13 mouse cellular contexts compared by ENCODE assay signal in genomic region chr17:25925348-25925747, GRCm38 (mm10). TPM values are rescaled to one million over a fixed set of nuclear protein-coding genes. Genes with fewer than 3 reads are reported as not detected.
DNase-seq lines count a peak whose midpoint lies in the region; ATAC-seq and TF ChIP-seq lines count a peak whose summit lies in the region.
"Had no signal": no experiment of that assay in that cellular context is flagged by ENCODE, and none has a peak within 500 bp of the region (broad histone marks: within the 10 kb centered on the region; RNA-seq: fewer than 3 reads in every experiment).

No protein-coding gene starts in this region.

- ATAC-seq in monocyte, adult 5-6 weeks (replicated peaks; ENCODE audit: insufficient number of reproducible peaks, low FRiP score, low TSS enrichment, poor library complexity, severe bottlenecking) = no peak
- no peak for ATAC-seq in forebrain, embryonic 12.5 days (ENCODE audit: low FRiP score)
- ATAC-seq: intestine, embryonic 15.5 days had no signal

- H3K27me3 ChIP-seq in heart, adult 2 months (ENCODE audit: control insufficient read depth, insufficient read depth, low read length) = no peaks in the 10 kb centered on the region
- no peaks in the 10 kb centered on the region for H3K27me3 ChIP-seq in heart, embryonic 10.5 days (ENCODE audit: insufficient read depth, poor library complexity, severe bottlenecking)
- H3K27me3 ChIP-seq in MEL (ENCODE audit: control insufficient read depth in 1 of 2, insufficient read depth in 2 of 2, low read length in 2 of 2) = no peaks in the 10 kb centered on the region
- no peaks in the 10 kb centered on the region for H3K27me3 ChIP-seq in forebrain, embryonic 12.5 days
- H3K27me3 ChIP-seq: intestine, embryonic 15.5 days; limb, embryonic 15.5 days had no signal

- H3K4me1 ChIP-seq in heart, adult 2 months (ENCODE audit: control insufficient read depth, insufficient read depth, low read length) = no peaks in the 10 kb centered on the region
- peaks cover 5% of the 10 kb centered on the region; the same call in 1 of the 2 replicates for H3K4me1 ChIP-seq in heart, embryonic 10.5 days
- peaks cover 0 to 12% of the 10 kb centered on the region in 2 experiments; a peak in 2 of 4 replicates for H3K4me1 ChIP-seq in MEL (ENCODE audit: control insufficient read depth in 1 of 2, insufficient read depth in 2 of 2, low read length in 2 of 2)
- H3K4me1 ChIP-seq in cortical plate, adult 2 months (ENCODE audit: control insufficient read depth, insufficient read depth, low read length) = no peaks in the 10 kb centered on the region; the same call in 1 of the 2 replicates
- H3K4me1 ChIP-seq in forebrain, embryonic 12.5 days = peaks cover 6% of the 10 kb centered on the region

- no peak overlapping the region for H3K4me3 ChIP-seq in heart, adult 2 months
- H3K4me3 ChIP-seq in heart, embryonic 10.5 days = no peak overlapping the region
- no peak overlapping the region for H3K4me3 ChIP-seq in MEL (ENCODE audit: control insufficient read depth in 1 of 2, insufficient read depth in 1 of 2, low read depth in 2 of 2, low read length in 2 of 2)
- no peak overlapping the region for H3K4me3 ChIP-seq in cortical plate, adult 2 months (ENCODE audit: insufficient read depth, low read length)
- no peak overlapping the region for H3K4me3 ChIP-seq in layer of hippocampus, adult 2 months
- no peak overlapping the region for H3K4me3 ChIP-seq in forebrain, embryonic 12.5 days (replicated peaks)
- H3K4me3 ChIP-seq: intestine, embryonic 15.5 days; limb, embryonic 15.5 days had no signal

- no peak overlapping the region for H3K9ac ChIP-seq in heart, adult 2 months (ENCODE audit: low read depth, low read length)
- H3K9ac ChIP-seq in MEL (ENCODE audit: control insufficient read depth, low read depth, low read length, poor library complexity, severe bottlenecking) = no peak overlapping the region
- H3K9ac ChIP-seq in forebrain, embryonic 12.5 days = no peak overlapping the region
- H3K9ac ChIP-seq: intestine, embryonic 15.5 days; limb, embryonic 15.5 days had no signal

- peak overlapping the region; percentile 5; the same call in 1 of the 2 replicates for H3K27ac ChIP-seq in heart, adult 2 months
- H3K27ac ChIP-seq in heart, embryonic 10.5 days = no peak overlapping the region
- no peak overlapping the region for H3K27ac ChIP-seq in MEL (ENCODE audit: control insufficient read depth, low read depth, low read length)
- H3K27ac ChIP-seq in cortical plate, adult 2 months (ENCODE audit: insufficient read depth, low read length) = peak overlapping the region; percentile 91
- H3K27ac ChIP-seq in layer of hippocampus, adult 2 months = peak overlapping the region; percentile 86
- no peak overlapping the region for H3K27ac ChIP-seq in forebrain, embryonic 12.5 days
- H3K27ac ChIP-seq: intestine, embryonic 15.5 days; limb, embryonic 15.5 days had no signal

- no peaks in the 10 kb centered on the region for H3K36me3 ChIP-seq in heart, adult 2 months (ENCODE audit: control insufficient read depth, insufficient read depth, low read length)
- H3K36me3 ChIP-seq in heart, embryonic 10.5 days = peaks cover 50% of the 10 kb centered on the region
- peaks cover 8 to 11% of the 10 kb centered on the region in 2 experiments; a peak in 3 of 4 replicates for H3K36me3 ChIP-seq in MEL (ENCODE audit: control insufficient read depth in 1 of 2, insufficient read depth in 2 of 2, low read length in 2 of 2)
- H3K36me3 ChIP-seq in forebrain, embryonic 12.5 days (replicated peaks) = peaks cover 41% of the 10 kb centered on the region

- WGBS in heart, adult 2 months = 58% methylated on average over 2 of the region's 2 CpGs
- WGBS in heart, embryonic 10.5 days = 81% methylated on average over 2 of the region's 2 CpGs
- 58% methylated on average over 2 of the region's 2 CpGs for WGBS in forebrain, embryonic 12.5 days

- H3K79me2 ChIP-seq in heart, adult 2 months (replicated peaks; ENCODE audit: control insufficient read depth, insufficient read depth, low read length) = no peaks in the 10 kb centered on the region
- H3K79me2 ChIP-seq in MEL (ENCODE audit: control insufficient read depth, insufficient read depth, low read length, poor library complexity) = no peaks in the 10 kb centered on the region

- intact Hi-C loops in heart, adult 2 months (cut with DNase I) = no loop called here

- TF ChIP-seq CTCF in heart, adult 2 months (IDR thresholded peaks at IDR 0.05) = no peak
- TF ChIP-seq CTCF in MEL (IDR thresholded peaks at IDR 0.05 in 2 of 3, conservative IDR thresholded peaks at IDR 0.05 in 1 of 3; ENCODE audit: control insufficient read depth in 1 of 3, insufficient read depth in 1 of 3, low read depth in 2 of 3, low read length in 3 of 3, poor library complexity in 1 of 3, severe bottlenecking in 1 of 3) = no peak
- no peak for TF ChIP-seq CTCF in cortical plate, adult 2 months (IDR thresholded peaks at IDR 0.05; ENCODE audit: extremely low read depth, insufficient read depth, low read length)
- no peak for TF ChIP-seq CTCF in layer of hippocampus, adult 2 months (conservative IDR thresholded peaks at IDR 0.05)

- H3K9me3 ChIP-seq in heart, embryonic 10.5 days = no peaks in the 10 kb centered on the region
- H3K9me3 ChIP-seq in MEL (replicated peaks; ENCODE audit: insufficient read depth, low read length) = no peaks in the 10 kb centered on the region
- H3K9me3 ChIP-seq in forebrain, embryonic 12.5 days = no peaks in the 10 kb centered on the region
- H3K9me3 ChIP-seq: intestine, embryonic 15.5 days; limb, embryonic 15.5 days had no signal

- no peak overlapping the region for H3K4me2 ChIP-seq in forebrain, embryonic 12.5 days
- H3K4me2 ChIP-seq: intestine, embryonic 15.5 days; limb, embryonic 15.5 days; midbrain, embryonic 11.5 days had no signal

- TF ChIP-seq RAD21 in MEL (IDR thresholded peaks at IDR 0.05; ENCODE audit: low read depth, low read length) = no peak

- TF ChIP-seq POLR2A in heart, adult 2 months (IDR thresholded peaks at IDR 0.05; ENCODE audit: insufficient read depth, low read depth, low read length) = no peak
- no peak for TF ChIP-seq POLR2A in MEL (IDR thresholded peaks at IDR 0.05; ENCODE audit: control insufficient read depth in 1 of 2, insufficient read depth in 1 of 2, low read depth in 1 of 2, low read length in 2 of 2, poor library complexity in 1 of 2)
- no peak for TF ChIP-seq POLR2A in cortical plate, adult 2 months (IDR thresholded peaks at IDR 0.05; ENCODE audit: extremely low read depth, insufficient read depth, low read length)

- TF ChIP-seq EP300 in heart, adult 2 months (IDR thresholded peaks at IDR 0.05; ENCODE audit: insufficient read depth, low read depth, low read length) = peak; percentile 90
- TF ChIP-seq EP300 in MEL (IDR thresholded peaks at IDR 0.05; ENCODE audit: low read depth in 1 of 2, low read length in 2 of 2) = no peak

- DNase-seq in heart, adult 2 months = peak; percentile 54 to 77
- DNase-seq in heart, embryonic 10.5 days (ENCODE audit: low spot score) = no peak
- no peak for DNase-seq in MEL (ENCODE audit: low read depth, low spot score)
- peak; percentile 43 to 59 for DNase-seq in layer of hippocampus, adult 2 months (ENCODE audit: low spot score in 2 of 2)
- no peak for DNase-seq in kidney, adult 8-10 months
- DNase-seq: thymus, adult 18-20 months had no signal

RNA-seq across cellular contexts. Expression of gene Rab40c, which starts 5.8 kb away (rescaled TPM):
- total RNA-seq in heart, adult 2 months (2021) = 10 to 100 TPM; 15.2 to 17.6 TPM
- 20.5 and 33.8 TPM in 2 replicates for polyA plus RNA-seq in heart, adult 2 months (2012; rRNA removed)
- polyA plus RNA-seq in heart, embryonic 10.5 days (2016; fragmentation: Nextera tagmentation; extraction: Ambion mirVana) = 22.2 and 24.4 TPM in 2 replicates
- total RNA-seq in MEL (2012; rRNA removed) = 3.7 and 4.8 TPM in 2 replicates
- 10 to 100 TPM in 1 of 2 experiments, not detected in 1; 23.2 TPM for polyA plus RNA-seq in MEL (2012; ENCODE audit: insufficient read depth in 1 of 2, insufficient read length in 2 of 2, low read depth in 1 of 2, low replicate concordance in 2 of 2, missing spikeins in 1 of 2)
- 68.9 and 71.1 TPM in 2 replicates for polyA plus RNA-seq in cortical plate, adult 2 months (2012; rRNA removed)
- 10 to 100 TPM; 50.1 to 51.1 TPM for total RNA-seq in layer of hippocampus, adult 2 months (2021)
- total RNA-seq in monocyte, adult 5-6 weeks (2017) = 3.5 to 7.1 TPM (median 3.8 TPM) in 3 replicates
- 35.1 and 36.5 TPM in 2 replicates for polyA plus RNA-seq in forebrain, embryonic 12.5 days (2016; fragmentation: Nextera tagmentation; extraction: Ambion mirVana)

RNA-seq across cellular contexts. Expression of gene Pigq, which starts 19.4 kb away (rescaled TPM):
- 10 to 100 TPM; 40.8 to 48.7 TPM for total RNA-seq in heart, adult 2 months (2021)
- polyA plus RNA-seq in heart, adult 2 months (2012; rRNA removed) = 74.7 and 115 TPM in 2 replicates
- 71.8 and 90.0 TPM in 2 replicates for polyA plus RNA-seq in heart, embryonic 10.5 days (2016; fragmentation: Nextera tagmentation; extraction: Ambion mirVana)
- 50.7 and 67.8 TPM in 2 replicates for total RNA-seq in MEL (2012; rRNA removed)
- 100 to 1,000 TPM; 193 to 825 TPM for polyA plus RNA-seq in MEL (2012; ENCODE audit: insufficient read depth in 1 of 2, insufficient read length in 2 of 2, low read depth in 1 of 2, low replicate concordance in 2 of 2, missing spikeins in 1 of 2)
- polyA plus RNA-seq in cortical plate, adult 2 months (2012; rRNA removed) = 156 and 159 TPM in 2 replicates
- 100 to 1,000 TPM; 120 TPM for total RNA-seq in layer of hippocampus, adult 2 months (2021)
- total RNA-seq in monocyte, adult 5-6 weeks (2017) = 13.5 to 34.1 TPM (median 18.4 TPM) in 3 replicates
- polyA plus RNA-seq in forebrain, embryonic 12.5 days (2016; fragmentation: Nextera tagmentation; extraction: Ambion mirVana) = 51.4 and 53.0 TPM in 2 replicates

RNA-seq across cellular contexts. Expression of gene Nhlrc4, which starts 19.4 kb away (rescaled TPM):
- total RNA-seq in heart, adult 2 months (2021) = under 1 TPM; 0.10 to 0.30 TPM
- 0.15 and 2.8 TPM in 2 replicates for polyA plus RNA-seq in heart, adult 2 months (2012; rRNA removed)
- polyA plus RNA-seq in heart, embryonic 10.5 days (2016; fragmentation: Nextera tagmentation; extraction: Ambion mirVana) = 0.15 and 0.85 TPM in 2 replicates
- total RNA-seq in MEL (2012; rRNA removed) = 0.16 and 0.23 TPM in 2 replicates
- under 1 TPM in 1 of 2 experiments, not detected in 1; 0.19 TPM for polyA plus RNA-seq in MEL (2012; ENCODE audit: insufficient read depth in 1 of 2, insufficient read length in 2 of 2, low read depth in 1 of 2, low replicate concordance in 2 of 2, missing spikeins in 1 of 2)
- polyA plus RNA-seq in cortical plate, adult 2 months (2012; rRNA removed) = 1.1 and 1.9 TPM in 2 replicates
- total RNA-seq in layer of hippocampus, adult 2 months (2021) = 1 to 10 TPM; 1.3 to 1.5 TPM
- total RNA-seq in monocyte, adult 5-6 weeks (2017) = not detected in 3 replicates
- polyA plus RNA-seq in forebrain, embryonic 12.5 days (2016; fragmentation: Nextera tagmentation; extraction: Ambion mirVana) = 0.09 and 0.72 TPM in 2 replicates

RNA-seq across cellular contexts. Expression of gene A930017K11Rik, which starts 27.0 kb away (rescaled TPM):
- total RNA-seq in heart, adult 2 months (2021) = under 1 TPM; 0.27 to 0.37 TPM
- 0.44 and 0.61 TPM in 2 replicates for polyA plus RNA-seq in heart, adult 2 months (2012; rRNA removed)
- polyA plus RNA-seq in heart, embryonic 10.5 days (2016; fragmentation: Nextera tagmentation; extraction: Ambion mirVana) = 0.20 and 0.55 TPM in 2 replicates
- total RNA-seq in MEL (2012; rRNA removed) = not detected in 2 replicates
- not detected for polyA plus RNA-seq in MEL (2012; ENCODE audit: insufficient read depth in 1 of 2, insufficient read length in 2 of 2, low read depth in 1 of 2, low replicate concordance in 2 of 2, missing spikeins in 1 of 2)
- polyA plus RNA-seq in cortical plate, adult 2 months (2012; rRNA removed) = 0.79 and 0.92 TPM in 2 replicates
- total RNA-seq in layer of hippocampus, adult 2 months (2021) = under 1 TPM; 0.41 to 0.64 TPM
- not detected in 3 replicates for total RNA-seq in monocyte, adult 5-6 weeks (2017)
- polyA plus RNA-seq in forebrain, embryonic 12.5 days (2016; fragmentation: Nextera tagmentation; extraction: Ambion mirVana) = 0.08 and 0.13 TPM in 2 replicates
- polyA plus RNA-seq: embryonic facial prominence, embryonic 14.5 days; midbrain, embryonic 11.5 days had no signal

RNA-seq across cellular contexts. Expression of gene Wfikkn1, which starts 44.7 kb away (rescaled TPM):
- under 1 TPM; 0.50 to 0.82 TPM for total RNA-seq in heart, adult 2 months (2021)
- 0.29 and 0.44 TPM in 2 replicates for polyA plus RNA-seq in heart, adult 2 months (2012; rRNA removed)
- polyA plus RNA-seq in heart, embryonic 10.5 days (2016; fragmentation: Nextera tagmentation; extraction: Ambion mirVana) = 0.96 and 3.8 TPM in 2 replicates
- total RNA-seq in MEL (2012; rRNA removed) = 0.13 and 0.19 TPM in 2 replicates
- under 1 TPM in 1 of 2 experiments, not detected in 1; 0.53 TPM for polyA plus RNA-seq in MEL (2012; ENCODE audit: insufficient read depth in 1 of 2, insufficient read length in 2 of 2, low read depth in 1 of 2, low replicate concordance in 2 of 2, missing spikeins in 1 of 2)
- polyA plus RNA-seq in cortical plate, adult 2 months (2012; rRNA removed) = 0.26 and 0.61 TPM in 2 replicates
- total RNA-seq in layer of hippocampus, adult 2 months (2021) = 1 to 10 TPM; 1.7 to 2.8 TPM
- total RNA-seq in monocyte, adult 5-6 weeks (2017) = 1.0 to 2.1 TPM (median 1.4 TPM) in 3 replicates
- 0.66 and 0.79 TPM in 2 replicates for polyA plus RNA-seq in forebrain, embryonic 12.5 days (2016; fragmentation: Nextera tagmentation; extraction: Ambion mirVana)

Comparison
In these comparisons a context has a peak if more than half of its experiments do, and no peak if none do; other contexts are left out.
1. DNase-seq: peak in heart, adult 2 months (2 of 2) and layer of hippocampus, adult 2 months (2 of 2); none in heart, embryonic 10.5 days (single experiment), MEL (single experiment) and kidney, adult 8-10 months (0 of 2).
2. H3K27ac ChIP-seq: peak in heart, adult 2 months (single experiment), cortical plate, adult 2 months (single experiment) and layer of hippocampus, adult 2 months (single experiment); none in heart, embryonic 10.5 days (single experiment), MEL (single experiment) and forebrain, embryonic 12.5 days (single experiment).